Mouse (Mus musculus) forebrain, embryonic 14.5 days (tissue): Measurements from ENCODE around the gene Olfr777. TPM values are rescaled to one million over a fixed set of nuclear protein-coding genes. Genes with fewer than 3 reads are reported as not detected.

Experiments
- polyA plus RNA-seq: library from polyadenylated mRNA; unstranded; fragments of >200 nt; fragmentation: Nextera tagmentation; extraction: Ambion mirVana; gene quantifications from 2 replicates; pipeline ENCODE4 v1.2.1, GENCODE M21; 2014

The Olfr777 gene
- polyA plus RNA-seq, 1 experiment from 2014 or later, result not detected

Other genes with a start within 250 kb of the Olfr777 start
- not detected in 2 replicates for gene Olfr764-ps1, start 231.6 kb downstream of the Olfr777 start, polyA plus RNA-seq
- gene Olfr765, start 221.5 kb downstream of the Olfr777 start, polyA plus RNA-seq, result not detected in 2 replicates
- not detected in 2 replicates for gene Olfr766-ps1, start 202.5 kb downstream of the Olfr777 start, polyA plus RNA-seq
- not detected in 2 replicates for gene Olfr767, start 188.6 kb downstream of the Olfr777 start, polyA plus RNA-seq
- not detected in 2 replicates for gene Olfr768, start 172.1 kb downstream of the Olfr777 start, polyA plus RNA-seq
- not detected in 2 replicates for gene Olfr769, start 153.6 kb downstream of the Olfr777 start, polyA plus RNA-seq
- gene Olfr770, start 132.5 kb downstream of the Olfr777 start, polyA plus RNA-seq, result not detected in 2 replicates
- not detected in 2 replicates for gene Olfr771, start 106.7 kb downstream of the Olfr777 start, polyA plus RNA-seq
- not detected in 2 replicates for gene Olfr772, start 93.6 kb downstream of the Olfr777 start, polyA plus RNA-seq
- not detected in 2 replicates for gene Olfr773, start 84.1 kb downstream of the Olfr777 start, polyA plus RNA-seq
- gene Olfr774, start 35.3 kb downstream of the Olfr777 start, polyA plus RNA-seq, result not detected in 2 replicates
- not detected in 2 replicates for gene Olfr775, start 23.1 kb downstream of the Olfr777 start, polyA plus RNA-seq
- gene Olfr776, start 12.4 kb downstream of the Olfr777 start, polyA plus RNA-seq, result not detected in 2 replicates
- gene Olfr780, start 46.6 kb upstream of the Olfr777 start, polyA plus RNA-seq, result not detected in 2 replicates
- gene Olfr781, start 57.4 kb upstream of the Olfr777 start, polyA plus RNA-seq, result not detected in 2 replicates
- not detected in 2 replicates for gene Olfr782, start 77.4 kb upstream of the Olfr777 start, polyA plus RNA-seq
- gene Olfr784, start 112.6 kb upstream of the Olfr777 start, polyA plus RNA-seq, result 0.09 TPM in 1 of 2 replicates, not detected in the other
- not detected in 2 replicates for gene Olfr785, start 133.9 kb upstream of the Olfr777 start, polyA plus RNA-seq
- gene Olfr786, start 155.8 kb upstream of the Olfr777 start, polyA plus RNA-seq, result not detected in 2 replicates
- not detected in 2 replicates for gene Olfr787, start 190.4 kb upstream of the Olfr777 start, polyA plus RNA-seq
- not detected in 2 replicates for gene Olfr788, start 199.5 kb upstream of the Olfr777 start, polyA plus RNA-seq
- gene Olfr789, start 213.3 kb upstream of the Olfr777 start, polyA plus RNA-seq, result not detected in 2 replicates
- not detected in 2 replicates for gene Olfr790, start 227.0 kb upstream of the Olfr777 start, polyA plus RNA-seq